In the genomic region with DNA sequence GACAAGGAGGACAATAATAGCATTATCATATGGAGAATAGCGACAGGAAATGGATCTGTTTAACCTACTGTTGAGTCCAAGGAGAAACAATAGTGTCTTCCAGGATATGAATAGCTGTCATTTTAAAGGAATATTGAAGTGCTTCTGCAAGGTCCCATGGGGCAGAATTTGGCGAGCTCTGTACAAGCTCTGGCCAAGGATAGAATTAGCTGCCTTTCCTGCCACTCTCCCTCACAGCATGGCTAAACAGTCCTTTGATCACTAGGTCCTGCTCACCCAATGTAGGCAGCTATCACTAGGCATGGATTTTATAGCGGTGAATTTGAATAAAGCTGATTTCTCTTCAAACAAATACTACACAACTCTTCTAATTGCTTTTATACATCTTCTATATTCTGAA, we compare ENCODE assay signal across 27 mouse cellular contexts.
DNase-seq lines count a peak whose midpoint lies in the region; ATAC-seq and TF ChIP-seq lines count a peak whose summit lies in the region.
"Had no signal": no experiment of that assay in that cellular context is flagged by ENCODE, and none has a peak within 500 bp of the region (broad histone marks: within the 10 kb centered on the region; RNA-seq: fewer than 3 reads in every experiment).

No protein-coding gene starts in this region.

- H3K9ac ChIP-seq in hindbrain, embryonic 14.5 days, result no peak overlapping the region
- no peak overlapping the region for H3K9ac ChIP-seq in limb, embryonic 14.5 days (ENCODE audit: low read depth, low read length, severe bottlenecking)
- H3K9ac ChIP-seq: embryonic facial prominence, embryonic 15.5 days; limb, embryonic 12.5 days; liver, embryonic 13.5 days; neural tube, embryonic 15.5 days; stomach, embryonic 15.5 days had no signal

- no peak overlapping the region for H3K4me3 ChIP-seq in hindbrain, embryonic 14.5 days (replicated peaks; ENCODE audit: low read length)
- H3K4me3 ChIP-seq in hindbrain, embryonic 10.5 days, result no peak overlapping the region
- no peak overlapping the region for H3K4me3 ChIP-seq in limb, embryonic 14.5 days (replicated peaks; ENCODE audit: low read length)
- H3K4me3 ChIP-seq in limb, embryonic 10.5 days, result no peak overlapping the region
- H3K4me3 ChIP-seq: embryonic facial prominence, embryonic 15.5 days; gastrocnemius, adult 2 months; limb, embryonic 12.5 days; liver, embryonic 13.5 days; neural tube, embryonic 15.5 days; stomach, embryonic 15.5 days had no signal

- no peaks in the 10 kb centered on the region for H3K4me1 ChIP-seq in hindbrain, embryonic 14.5 days (replicated peaks; ENCODE audit: control insufficient read depth, insufficient read depth, low read length)
- no peaks in the 10 kb centered on the region for H3K4me1 ChIP-seq in hindbrain, embryonic 10.5 days (replicated peaks)
- no peaks in the 10 kb centered on the region for H3K4me1 ChIP-seq in limb, embryonic 14.5 days (ENCODE audit: control insufficient read depth, insufficient read depth, low read length)
- no peaks in the 10 kb centered on the region for H3K4me1 ChIP-seq in limb, embryonic 10.5 days
- H3K4me1 ChIP-seq: embryonic facial prominence, embryonic 15.5 days; limb, embryonic 12.5 days; liver, embryonic 13.5 days; neural tube, embryonic 15.5 days; stomach, embryonic 15.5 days had no signal

- H3K4me2 ChIP-seq in hindbrain, embryonic 14.5 days (replicated peaks), result no peak overlapping the region
- no peak overlapping the region for H3K4me2 ChIP-seq in limb, embryonic 14.5 days (replicated peaks; ENCODE audit: low read depth, low read length, severe bottlenecking)
- H3K4me2 ChIP-seq: embryonic facial prominence, embryonic 15.5 days; heart, embryonic 11.5 days; limb, embryonic 12.5 days; liver, embryonic 13.5 days; neural tube, embryonic 15.5 days; stomach, embryonic 15.5 days had no signal

- no peak for ATAC-seq in hindbrain, embryonic 14.5 days (ENCODE audit: low FRiP score)
- no peak for ATAC-seq in limb, embryonic 14.5 days (ENCODE audit: low FRiP score, low read depth)
- no peak for ATAC-seq in CD4-positive, CD25-positive, alpha-beta regulatory T cell, adult 4 months
- ATAC-seq: forebrain, embryonic 14.5 days; Patski had no signal

- TF ChIP-seq POLR2A in limb, embryonic 14.5 days (IDR thresholded peaks at IDR 0.05; ENCODE audit: borderline replicate concordance, extremely low read depth, insufficient read depth, insufficient read length), result no peak

- no peaks in the 10 kb centered on the region for H3K9me3 ChIP-seq in hindbrain, embryonic 14.5 days (ENCODE audit: control insufficient read depth, low read length)
- no peaks in the 10 kb centered on the region for H3K9me3 ChIP-seq in hindbrain, embryonic 10.5 days
- H3K9me3 ChIP-seq in limb, embryonic 14.5 days (ENCODE audit: control insufficient read depth, low read length), result no peaks in the 10 kb centered on the region
- H3K9me3 ChIP-seq in limb, embryonic 10.5 days (replicated peaks), result no peaks in the 10 kb centered on the region
- H3K9me3 ChIP-seq: embryonic facial prominence, embryonic 15.5 days; G1E; limb, embryonic 12.5 days; liver, embryonic 13.5 days; neural tube, embryonic 15.5 days; stomach, embryonic 15.5 days had no signal

- peak; percentile 81 to 89 for DNase-seq in cerebellum, postnatal 10 days
- no peak for DNase-seq in cerebellum, postnatal 36 days
- peak; percentile 43 for DNase-seq in hindbrain, embryonic 14.5 days (ENCODE audit: low spot score)
- DNase-seq in hindbrain, embryonic 10.5 days (ENCODE audit: low spot score), result no peak
- peak; percentile 27 for DNase-seq in limb, embryonic 14.5 days (ENCODE audit: low spot score)
- no peak for DNase-seq in limb, embryonic 10.5 days (ENCODE audit: low spot score)
- peak; percentile 18 for DNase-seq in brain, adult 2 months (ENCODE audit: low read depth, low spot score)
- DNase-seq: adrenal gland, postnatal 25 days; cerebellum, adult 11-12 months; embryo, embryonic 11 days; gastrocnemius, adult 2 months; kidney, adult 8-10 months; kidney, postnatal 10 days; liver, embryonic 13.5 days; lung, adult 2 months; lung, postnatal 14 days; thymus, postnatal 25 days had no signal

- WGBS in hindbrain, embryonic 14.5 days, result 56% methylated on average over 3 of the region's 3 CpGs
- WGBS in hindbrain, embryonic 10.5 days, result 73% methylated on average over 3 of the region's 3 CpGs
- 65% methylated on average over 3 of the region's 3 CpGs for WGBS in limb, embryonic 14.5 days
- 78% methylated on average over 3 of the region's 3 CpGs for WGBS in limb, embryonic 10.5 days

- H3K27ac ChIP-seq in hindbrain, embryonic 14.5 days, result no peak overlapping the region
- H3K27ac ChIP-seq in hindbrain, embryonic 10.5 days, result no peak overlapping the region
- no peak overlapping the region for H3K27ac ChIP-seq in limb, embryonic 14.5 days (replicated peaks; ENCODE audit: low read depth, low read length)
- no peak overlapping the region for H3K27ac ChIP-seq in limb, embryonic 10.5 days
- H3K27ac ChIP-seq: embryonic facial prominence, embryonic 15.5 days; gastrocnemius, adult 2 months; limb, embryonic 12.5 days; liver, embryonic 13.5 days; neural tube, embryonic 15.5 days; stomach, embryonic 15.5 days had no signal

- H3K27me3 ChIP-seq in hindbrain, embryonic 14.5 days (ENCODE audit: control insufficient read depth, insufficient read depth, low read length), result no peaks in the 10 kb centered on the region
- no peaks in the 10 kb centered on the region for H3K27me3 ChIP-seq in hindbrain, embryonic 10.5 days (ENCODE audit: insufficient read depth, poor library complexity, severe bottlenecking)
- H3K27me3 ChIP-seq in limb, embryonic 14.5 days (ENCODE audit: control insufficient read depth, insufficient read depth, low read length), result no peaks in the 10 kb centered on the region
- H3K27me3 ChIP-seq in limb, embryonic 10.5 days (ENCODE audit: low read depth, poor library complexity, severe bottlenecking), result no peaks in the 10 kb centered on the region
- H3K27me3 ChIP-seq: CH12.LX; embryonic facial prominence, embryonic 15.5 days; limb, embryonic 12.5 days; liver, embryonic 13.5 days; neural tube, embryonic 15.5 days; Patski; stomach, embryonic 15.5 days had no signal

- H3K36me3 ChIP-seq in hindbrain, embryonic 14.5 days (replicated peaks; ENCODE audit: control insufficient read depth, insufficient read depth), result no peaks in the 10 kb centered on the region
- H3K36me3 ChIP-seq in hindbrain, embryonic 10.5 days, result no peaks in the 10 kb centered on the region
- no peaks in the 10 kb centered on the region for H3K36me3 ChIP-seq in limb, embryonic 14.5 days (ENCODE audit: control insufficient read depth, insufficient read depth, low read length)
- H3K36me3 ChIP-seq in limb, embryonic 10.5 days, result no peaks in the 10 kb centered on the region
- H3K36me3 ChIP-seq: embryonic facial prominence, embryonic 15.5 days; G1E; limb, embryonic 12.5 days; liver, embryonic 13.5 days; neural tube, embryonic 15.5 days; stomach, embryonic 15.5 days had no signal

Comparison
In these comparisons a context has a peak if more than half of its experiments do, and no peak if none do; other contexts are left out.
1. DNase-seq: peak in cerebellum, postnatal 10 days (2 of 2), hindbrain, embryonic 14.5 days (single experiment), limb, embryonic 14.5 days (single experiment) and brain, adult 2 months (single experiment); none in cerebellum, postnatal 36 days (0 of 2), hindbrain, embryonic 10.5 days (single experiment) and limb, embryonic 10.5 days (single experiment).